Mouse (Mus musculus): ENCODE measurements around the gene Sv2b. TPM values are rescaled to one million over a fixed set of nuclear protein-coding genes. Genes with fewer than 3 reads are reported as not detected.
"Not testable (repeated sequence)": the region's sequence is repeated elsewhere in the genome, so short reads cannot be mapped to it uniquely, and the experiment has no call there.

The Sv2b gene
- polyA plus RNA-seq, 1 experiment, result not detected

DNA sequence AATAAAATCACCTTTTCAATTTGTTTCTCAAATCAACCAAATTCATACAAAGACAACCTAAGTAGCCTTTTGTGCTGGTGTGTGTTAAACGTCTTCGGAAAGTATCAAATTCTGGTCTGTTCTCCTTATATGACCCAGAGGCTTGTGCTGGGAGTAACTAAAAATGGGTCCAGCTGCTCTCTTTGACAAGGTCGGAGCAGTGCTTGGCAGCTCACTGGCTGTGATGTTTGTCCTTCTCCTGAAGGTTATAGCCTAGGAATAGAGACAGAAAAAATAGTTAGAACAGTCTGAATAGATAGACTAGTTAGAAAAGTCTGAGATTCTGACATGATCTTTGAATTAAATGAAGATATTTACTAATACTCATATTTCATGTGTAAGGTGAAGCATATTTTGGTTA is 102.4 kb downstream of the Sv2b start:
- H3K9me3 ChIP-seq (replicated peaks; ENCODE audit: control insufficient read depth, insufficient read depth, low read length, poor library complexity, severe bottlenecking), result no peaks in the 10 kb centered on the region
- no peaks in the 10 kb centered on the region for H3K4me1 ChIP-seq (ENCODE audit: control insufficient read depth, insufficient read depth, low read length)
- no peaks in the 10 kb centered on the region for H3K27me3 ChIP-seq (ENCODE audit: control insufficient read depth, insufficient read depth, low read length, poor library complexity, severe bottlenecking)
- no peak for TF ChIP-seq POLR2A (IDR thresholded peaks at IDR 0.05; ENCODE audit: insufficient read depth, low read length)
- TF ChIP-seq CTCF (IDR thresholded peaks at IDR 0.05; ENCODE audit: low read depth, low read length), result no peak
- H3K4me3 ChIP-seq (ENCODE audit: low read depth, low read length), result no peak overlapping the region
- no peaks in the 10 kb centered on the region for H3K36me3 ChIP-seq (ENCODE audit: control insufficient read depth, insufficient read depth, low read length, poor library complexity, severe bottlenecking)
- no peak overlapping the region for H3K27ac ChIP-seq (ENCODE audit: insufficient read depth, low read length)
- H3K9ac ChIP-seq (ENCODE audit: low read depth, poor library complexity, severe bottlenecking), result no peak overlapping the region

DNA sequence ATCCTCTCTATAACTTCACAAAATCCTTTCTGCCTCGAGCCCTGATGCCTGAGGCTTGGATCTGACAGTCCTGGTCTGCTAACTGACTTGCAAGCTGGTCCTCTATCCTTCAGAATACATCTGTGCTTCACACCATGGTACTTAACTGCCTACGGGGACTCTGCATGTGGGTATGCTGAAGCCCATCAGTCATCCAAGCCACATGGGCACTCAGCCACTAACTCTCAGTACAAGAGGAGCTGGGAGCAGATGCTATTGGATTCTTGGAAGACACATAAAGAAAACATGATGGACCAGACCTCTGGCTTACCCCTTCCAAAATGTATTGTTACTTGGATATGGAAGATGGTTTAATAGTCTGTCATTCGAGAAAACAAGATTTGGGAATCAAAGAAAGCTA is 103.7 kb downstream of the Sv2b start:
- Histone ChIP-seq H3K9me3 (replicated peaks; ENCODE audit: control insufficient read depth, insufficient read depth, low read length, poor library complexity, severe bottlenecking) (no peaks in the 10 kb centered on the region), H3K27ac (ENCODE audit: insufficient read depth, low read length) (no peak overlapping the region), H3K9ac (ENCODE audit: low read depth, poor library complexity, severe bottlenecking) (no peak overlapping the region), H3K36me3 (ENCODE audit: control insufficient read depth, insufficient read depth, low read length, poor library complexity, severe bottlenecking) (no peaks in the 10 kb centered on the region), H3K27me3 (ENCODE audit: control insufficient read depth, insufficient read depth, low read length, poor library complexity, severe bottlenecking) (no peaks in the 10 kb centered on the region), H3K4me1 (ENCODE audit: control insufficient read depth, insufficient read depth, low read length) (no peaks in the 10 kb centered on the region), H3K4me3 (ENCODE audit: low read depth, low read length) (no peak overlapping the region)
- TF ChIP-seq CTCF (IDR thresholded peaks at IDR 0.05; ENCODE audit: low read depth, low read length) (no peak), POLR2A (IDR thresholded peaks at IDR 0.05; ENCODE audit: insufficient read depth, low read length) (no peak), EP300 (IDR thresholded peaks at IDR 0.05; ENCODE audit: insufficient read depth, low read depth, low read length) (no peak)

DNA sequence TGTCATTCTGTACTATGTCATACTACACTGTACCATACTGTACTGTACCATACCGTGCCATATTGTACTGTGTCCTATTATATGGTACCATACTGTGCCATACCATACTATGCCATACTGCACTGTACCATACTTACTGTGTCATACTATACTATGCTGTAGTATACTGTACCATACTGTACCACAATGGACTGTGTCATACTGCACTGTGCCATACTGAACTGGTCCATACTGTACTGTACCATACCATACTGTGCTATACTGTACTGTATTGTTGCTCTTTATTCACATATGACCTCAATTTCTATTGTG is 114.2 kb downstream of the Sv2b start:
- not testable (repeated sequence) for H3K4me3 ChIP-seq (ENCODE audit: low read depth, low read length); H3K4me1 ChIP-seq (ENCODE audit: control insufficient read depth, insufficient read depth, low read length); H3K27ac ChIP-seq (ENCODE audit: insufficient read depth, low read length); H3K36me3 ChIP-seq (ENCODE audit: control insufficient read depth, insufficient read depth, low read length, poor library complexity, severe bottlenecking); H3K9ac ChIP-seq (ENCODE audit: low read depth, poor library complexity, severe bottlenecking); H3K9me3 ChIP-seq (replicated peaks; ENCODE audit: control insufficient read depth, insufficient read depth, low read length, poor library complexity, severe bottlenecking); H3K27me3 ChIP-seq (ENCODE audit: control insufficient read depth, insufficient read depth, low read length, poor library complexity, severe bottlenecking)

DNA sequence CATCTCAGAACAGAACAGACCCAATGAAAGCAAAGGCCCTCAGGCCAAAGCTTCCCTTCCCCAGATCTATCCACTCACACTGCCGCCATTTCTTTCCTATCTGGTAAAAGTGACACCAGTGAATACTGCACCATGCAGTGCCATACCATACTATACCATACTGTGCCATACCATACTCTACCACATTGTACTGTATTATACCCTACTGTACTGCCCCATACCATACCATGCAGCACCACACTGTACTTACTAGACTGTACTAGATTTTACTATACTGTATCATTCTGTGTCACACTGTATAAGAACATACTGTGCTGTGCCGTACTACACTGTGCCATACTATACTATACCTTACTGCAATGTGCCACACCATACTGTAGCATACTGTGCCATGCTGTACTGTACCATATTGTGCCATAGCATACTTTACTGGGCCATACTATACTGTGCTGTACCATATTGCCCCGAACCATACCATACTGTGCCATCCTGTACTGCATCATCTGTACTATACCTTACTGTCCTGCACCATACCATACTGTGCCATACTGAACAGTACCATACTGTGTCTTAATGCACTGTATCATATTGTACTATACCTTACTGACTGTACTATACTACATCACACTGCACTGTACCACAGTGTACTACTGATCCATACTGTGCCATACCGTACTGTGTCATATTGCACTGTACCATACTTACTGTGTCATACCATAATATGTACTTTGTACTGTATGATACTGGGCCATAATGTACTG is 114.7 kb downstream of the Sv2b start:
- H3K27me3 ChIP-seq (ENCODE audit: control insufficient read depth, insufficient read depth, low read length, poor library complexity, severe bottlenecking), result no peaks in the 10 kb centered on the region
- H3K9me3 ChIP-seq (replicated peaks; ENCODE audit: control insufficient read depth, insufficient read depth, low read length, poor library complexity, severe bottlenecking), result no peaks in the 10 kb centered on the region
- H3K4me3 ChIP-seq (ENCODE audit: low read depth, low read length), result no peak overlapping the region
- H3K27ac ChIP-seq (ENCODE audit: insufficient read depth, low read length), result no peak overlapping the region
- no peak overlapping the region for H3K9ac ChIP-seq (ENCODE audit: low read depth, poor library complexity, severe bottlenecking)
- H3K36me3 ChIP-seq (ENCODE audit: control insufficient read depth, insufficient read depth, low read length, poor library complexity, severe bottlenecking), result no peaks in the 10 kb centered on the region
- TF ChIP-seq EP300 (IDR thresholded peaks at IDR 0.05; ENCODE audit: insufficient read depth, low read depth, low read length), result no peak
- TF ChIP-seq POLR2A (IDR thresholded peaks at IDR 0.05; ENCODE audit: insufficient read depth, low read length), result no peak
- TF ChIP-seq CTCF (IDR thresholded peaks at IDR 0.05; ENCODE audit: low read depth, low read length), result no peak
- no peaks in the 10 kb centered on the region for H3K4me1 ChIP-seq (ENCODE audit: control insufficient read depth, insufficient read depth, low read length)

DNA sequence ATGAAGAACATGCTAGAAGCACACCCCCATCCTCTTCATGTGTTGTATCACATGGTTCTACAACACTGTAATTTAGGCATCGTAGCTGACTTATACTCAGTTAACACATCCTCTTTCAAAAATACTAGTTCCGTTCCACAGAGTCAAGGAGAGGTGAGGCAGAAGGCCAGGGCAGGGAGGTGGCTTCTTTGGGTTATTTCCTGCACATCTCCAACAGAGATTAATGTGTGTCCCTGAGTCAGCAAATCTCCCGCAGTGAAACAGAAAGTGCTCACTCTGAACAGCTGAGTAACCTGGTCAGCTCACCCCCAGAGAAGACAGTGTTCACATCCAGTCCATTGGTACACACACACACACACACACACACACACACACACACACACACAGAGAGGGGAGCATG is 118.9 kb downstream of the Sv2b start:
- Histone ChIP-seq H3K9ac (ENCODE audit: low read depth, poor library complexity, severe bottlenecking) (no peak overlapping the region), H3K4me1 (ENCODE audit: control insufficient read depth, insufficient read depth, low read length) (no peaks in the 10 kb centered on the region)

DNA sequence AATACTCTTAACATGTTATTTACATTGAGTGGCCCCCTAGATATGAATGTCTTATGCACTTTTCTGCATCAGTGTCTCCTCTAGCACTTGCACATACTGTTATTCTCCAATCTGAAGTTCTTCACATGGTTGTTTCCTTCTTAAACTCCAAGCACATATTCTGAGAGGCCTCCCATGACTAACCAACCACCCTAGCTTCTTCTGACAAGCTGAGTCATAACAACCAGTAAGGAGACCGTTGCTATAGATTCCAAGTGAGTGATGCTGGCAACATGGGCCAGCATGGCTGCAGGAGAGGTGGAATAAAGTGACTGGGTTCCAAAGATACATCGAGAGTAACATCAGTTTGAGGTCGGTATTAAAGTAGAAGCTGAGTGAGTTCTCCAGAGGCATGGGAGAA is 134.0 kb downstream of the Sv2b start:
- Histone ChIP-seq H3K27ac (ENCODE audit: insufficient read depth, low read length) (no peak overlapping the region), H3K27me3 (ENCODE audit: control insufficient read depth, insufficient read depth, low read length, poor library complexity, severe bottlenecking) (no peaks in the 10 kb centered on the region), H3K4me1 (ENCODE audit: control insufficient read depth, insufficient read depth, low read length) (no peaks in the 10 kb centered on the region), H3K9ac (ENCODE audit: low read depth, poor library complexity, severe bottlenecking) (no peak overlapping the region), H3K36me3 (ENCODE audit: control insufficient read depth, insufficient read depth, low read length, poor library complexity, severe bottlenecking) (no peaks in the 10 kb centered on the region), H3K9me3 (replicated peaks; ENCODE audit: control insufficient read depth, insufficient read depth, low read length, poor library complexity, severe bottlenecking) (no peaks in the 10 kb centered on the region), H3K4me3 (ENCODE audit: low read depth, low read length) (no peak overlapping the region)
- TF ChIP-seq POLR2A (IDR thresholded peaks at IDR 0.05; ENCODE audit: insufficient read depth, low read length) (no peak), EP300 (IDR thresholded peaks at IDR 0.05; ENCODE audit: insufficient read depth, low read depth, low read length) (no peak), CTCF (IDR thresholded peaks at IDR 0.05; ENCODE audit: low read depth, low read length) (no peak)

More for the DNA sequence above, 118.9 kb downstream of the Sv2b start:
- Histone ChIP-seq H3K27ac (ENCODE audit: insufficient read depth, low read length) (no peak overlapping the region), H3K9me3 (replicated peaks; ENCODE audit: control insufficient read depth, insufficient read depth, low read length, poor library complexity, severe bottlenecking) (no peaks in the 10 kb centered on the region), H3K4me3 (ENCODE audit: low read depth, low read length) (no peak overlapping the region), H3K27me3 (ENCODE audit: control insufficient read depth, insufficient read depth, low read length, poor library complexity, severe bottlenecking) (no peaks in the 10 kb centered on the region), H3K36me3 (ENCODE audit: control insufficient read depth, insufficient read depth, low read length, poor library complexity, severe bottlenecking) (no peaks in the 10 kb centered on the region)
- no peak for TF ChIP-seq EP300 (IDR thresholded peaks at IDR 0.05; ENCODE audit: insufficient read depth, low read depth, low read length)
- no peak for TF ChIP-seq CTCF (IDR thresholded peaks at IDR 0.05; ENCODE audit: low read depth, low read length)
- TF ChIP-seq POLR2A (IDR thresholded peaks at IDR 0.05; ENCODE audit: insufficient read depth, low read length), result no peak

Measured in ES-Bruce4 (cell line).